Mouse (Mus musculus) hematopoietic stem cell, adult 5-6 weeks (primary cell): ENCODE data around the gene Taar7d. TPM values are rescaled to one million over a fixed set of nuclear protein-coding genes. Genes with fewer than 3 reads are reported as not detected.
A peak's percentile ranks its signal among the peaks of the same experiment; 100 is the strongest.
"Not testable (repeated sequence)": the region's sequence is repeated elsewhere in the genome, so short reads cannot be mapped to it uniquely, and the experiment has no call there.

Source experiments
- ATAC-seq, 2 experiments: fragments of 125-278 bp in 1 of 2; replicated peaks in 1 of 2; 2 replicates each; pipeline ENCODE4 v1.8.0; 2016 to 2017; ENCODE audit warnings: inconsistent platforms in 2 of 2, mild to moderate bottlenecking in 2 of 2, moderate number of reproducible peaks in 2 of 2, low read depth in 1 of 2, moderate TSS enrichment in 1 of 2; ENCODE audit not compliant: low FRiP score in 2 of 2, poor library complexity in 2 of 2, severe bottlenecking in 2 of 2, insufficient read depth in 1 of 2, low TSS enrichment in 1 of 2
- total RNA-seq: library from RNA; stranded (forward); fragments of 172-1452, 232-1000 nt; gene quantifications from 2 replicates; pipeline ENCODE4 v1.2.3, GENCODE M21; 2017

The Taar7d gene
- total RNA-seq: not detected in 2 replicates

DNA sequence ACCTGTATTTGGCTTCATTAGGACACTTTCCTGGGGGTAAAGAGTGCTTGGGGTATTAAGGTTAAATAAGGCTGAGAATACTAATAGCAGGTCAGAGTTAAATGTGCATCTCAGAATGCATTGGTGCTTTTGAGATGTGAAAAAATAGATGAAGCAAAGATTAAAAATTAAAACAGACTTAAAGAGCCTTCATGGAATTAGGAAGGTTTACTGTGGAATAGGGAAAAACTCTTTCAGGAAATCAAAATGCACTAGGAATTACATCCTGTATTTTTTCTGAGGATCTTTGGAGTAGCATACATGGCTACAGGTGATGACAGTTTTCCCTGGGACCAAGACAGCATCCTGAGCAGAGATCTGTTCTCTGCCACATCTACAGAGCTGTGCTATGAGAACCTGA lies at the start of gene Taar7d:
Gene Taar7d, plus strand, starts transcription at position 301 of the 400 bp plus-strand sequence.
- no peak for ATAC-seq

DNA sequence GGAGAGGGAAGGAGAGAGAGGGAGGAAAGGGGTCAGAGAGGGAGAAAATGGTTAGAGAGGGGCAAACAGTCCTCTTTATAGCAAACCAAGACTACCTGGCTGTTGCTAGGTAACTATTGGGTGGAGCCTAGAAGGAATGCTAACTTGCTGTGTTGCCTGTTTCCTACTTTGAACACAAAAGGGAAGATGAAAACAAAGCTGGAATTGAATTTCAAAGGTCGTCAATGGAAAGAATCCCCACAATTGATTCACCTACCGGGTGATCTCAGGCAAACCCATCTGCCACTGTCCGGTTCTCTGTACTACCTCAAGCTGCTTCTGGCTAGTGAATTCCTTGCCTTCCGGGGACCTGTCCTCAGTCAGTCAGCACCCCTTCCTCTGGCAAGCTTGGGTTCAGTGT lies 49.1 kb upstream of the Taar7d start:
- ATAC-seq: no peak

DNA sequence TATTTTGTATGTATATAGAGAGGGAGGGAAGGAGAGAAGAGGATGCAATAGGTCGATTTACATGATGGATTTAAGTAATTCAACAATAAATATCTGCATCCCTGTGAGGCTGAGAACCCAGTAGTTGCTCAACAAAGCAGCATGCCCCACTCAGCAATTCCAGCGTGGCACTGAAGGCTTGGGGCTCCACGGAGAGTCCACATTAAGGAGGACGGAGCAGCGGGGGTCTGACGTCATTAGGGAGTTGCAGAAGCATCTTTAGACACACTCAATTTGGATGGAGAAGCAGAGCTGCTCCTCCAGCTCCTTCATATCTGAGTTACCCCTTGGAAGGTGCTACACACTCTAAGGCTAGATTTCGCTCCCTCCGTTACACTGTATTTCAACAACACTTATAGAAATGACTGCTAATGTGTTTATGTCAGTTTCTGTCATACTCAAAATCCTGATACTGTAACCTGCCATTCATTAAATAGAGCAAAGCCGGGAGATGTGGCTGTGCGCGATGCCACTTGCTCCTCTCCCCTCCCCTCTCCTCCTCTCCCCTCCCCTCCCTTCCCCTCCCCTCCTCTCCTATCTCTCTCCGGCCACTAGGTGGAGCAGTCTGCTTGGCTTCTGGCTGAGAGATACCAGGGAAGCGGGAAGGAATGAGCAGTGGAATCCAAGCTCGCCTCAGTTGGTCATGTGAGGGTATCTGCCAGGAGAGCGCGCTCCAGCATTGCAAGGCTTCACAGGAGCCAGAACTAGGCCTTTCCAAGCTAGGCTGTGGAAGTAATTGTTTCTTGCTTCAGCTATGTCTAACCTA lies 47.9 kb upstream of the Taar7d start:
- peak; percentile 78 to 86 for ATAC-seq

DNA sequence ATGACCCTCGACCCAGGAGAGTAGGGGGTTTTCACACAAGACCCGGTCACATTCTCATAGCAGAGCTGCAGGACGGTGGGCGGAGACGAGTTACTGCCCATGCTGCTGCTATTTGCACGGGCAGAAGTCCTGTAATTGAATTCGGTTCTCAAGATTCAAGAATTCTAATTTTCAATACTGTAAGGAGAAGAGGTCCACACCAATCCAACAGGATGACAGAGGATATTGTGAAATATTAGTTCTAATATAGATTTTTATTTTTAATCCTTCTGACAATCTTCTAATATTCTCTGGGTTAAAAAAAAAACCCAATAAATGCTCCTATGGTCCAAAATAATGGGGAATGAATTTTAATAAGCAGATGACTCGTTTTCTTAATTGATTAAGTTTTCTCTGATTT lies 41.5 kb upstream of the Taar7d start, which contains the start of gene Taar6:
Gene Taar6, minus strand, starts transcription at position 101 of the 400 bp plus-strand sequence.
- ATAC-seq: no peak

DNA sequence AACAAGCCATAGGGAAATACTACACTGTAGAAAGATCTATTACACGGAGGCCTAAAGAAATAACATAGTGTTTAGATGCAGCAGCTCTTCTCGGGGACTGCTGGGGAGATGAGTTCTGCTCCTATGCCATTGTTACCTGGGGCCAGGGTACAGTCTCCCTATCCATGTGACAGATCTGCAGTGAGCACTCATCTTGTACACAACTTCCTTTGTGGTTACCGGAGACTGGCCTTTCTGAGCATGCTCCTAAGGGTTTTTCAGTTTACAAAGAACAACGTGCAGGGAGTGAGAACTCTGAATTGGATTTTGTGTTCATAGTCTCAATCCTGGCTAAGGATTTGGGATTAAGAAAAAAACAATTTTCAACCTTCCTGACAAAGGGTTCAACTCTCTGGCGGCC lies 40.6 kb upstream of the Taar7d start:
- peak; percentile 62 to 81; a peak in 3 of 4 replicates for ATAC-seq

DNA sequence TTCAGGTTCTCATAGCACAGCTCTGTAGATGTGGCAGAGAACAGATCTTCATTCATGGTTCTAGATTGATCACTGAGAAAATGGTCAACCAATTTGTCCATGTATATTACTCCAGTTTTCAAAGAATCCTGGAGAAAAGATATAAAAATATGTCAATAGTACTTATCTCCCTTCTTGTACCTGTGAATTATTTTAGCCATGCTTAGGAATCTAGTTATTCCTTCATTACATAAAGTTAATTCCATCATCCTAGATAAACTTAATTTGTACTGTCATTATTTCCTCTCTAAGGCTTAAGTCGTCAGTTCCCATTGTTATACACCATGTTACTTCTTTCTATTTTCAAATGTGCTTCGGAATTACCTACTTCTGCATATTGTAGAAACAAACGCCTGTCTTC lies 33.6 kb upstream of the Taar7d start, which contains the start of gene Taar7a:
Gene Taar7a, minus strand, starts transcription at position 101 of the 400 bp plus-strand sequence.
- ATAC-seq: no peak

DNA sequence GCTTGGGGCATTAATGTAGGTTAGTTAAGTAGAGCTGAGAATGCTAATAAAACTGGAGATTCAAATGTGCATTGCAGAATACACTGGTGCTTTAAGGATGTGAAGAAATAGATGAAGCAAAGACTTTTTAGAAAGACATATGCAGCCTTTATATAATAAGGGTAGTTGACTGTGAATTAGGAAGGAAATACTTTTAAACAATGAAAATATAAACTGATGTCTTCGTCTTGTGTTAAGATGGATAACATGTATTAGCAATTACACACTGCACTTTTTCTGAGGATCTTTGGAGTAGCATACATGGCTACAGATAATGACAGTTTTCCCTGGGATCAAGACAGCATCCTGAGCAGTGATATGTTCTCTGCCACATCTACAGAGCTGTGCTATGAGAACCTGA lies 27.4 kb upstream of the Taar7d start, which contains the start of gene Taar7b:
Gene Taar7b, plus strand, starts transcription at position 301 of the 400 bp plus-strand sequence.
- ATAC-seq: no peak

DNA sequence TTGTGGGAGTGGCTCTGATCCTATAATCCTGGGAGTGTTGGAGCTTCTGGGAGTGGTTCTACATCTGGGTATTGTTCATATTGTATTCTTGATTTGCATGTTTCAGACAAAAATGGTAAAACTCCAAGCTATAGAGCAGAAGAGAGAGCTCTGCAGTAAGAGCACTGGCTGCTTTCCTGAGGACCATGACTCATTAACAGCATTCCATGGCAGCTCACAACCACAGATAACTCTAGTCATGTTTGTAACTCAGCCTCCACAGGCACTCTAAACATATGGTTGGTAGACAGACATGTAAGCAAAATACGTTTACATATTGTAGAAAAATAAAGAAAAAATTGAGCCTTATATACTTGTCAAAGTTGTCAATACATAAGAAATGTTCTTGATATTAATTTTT lies 20.6 kb upstream of the Taar7d start:
- no peak for ATAC-seq

DNA sequence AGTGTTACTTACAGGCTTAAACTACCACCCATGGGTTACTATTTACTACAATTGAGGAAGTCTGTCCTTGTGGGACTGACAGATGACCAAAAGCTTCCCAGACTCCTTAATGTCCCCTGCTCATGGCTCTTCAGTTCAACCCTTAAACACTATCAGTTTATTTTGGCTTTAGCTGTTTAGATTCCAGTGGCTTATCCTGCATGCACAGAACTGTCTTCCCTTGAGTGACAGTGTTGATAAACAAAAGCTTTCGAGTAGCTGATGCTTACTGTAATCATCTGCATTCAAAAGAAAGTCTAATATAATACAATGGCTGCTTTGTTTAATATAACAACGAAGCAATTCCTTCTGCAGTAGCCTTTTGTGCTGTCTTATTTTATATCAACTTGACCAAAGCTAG lies 20.0 kb upstream of the Taar7d start:
- ATAC-seq: no peak

DNA sequence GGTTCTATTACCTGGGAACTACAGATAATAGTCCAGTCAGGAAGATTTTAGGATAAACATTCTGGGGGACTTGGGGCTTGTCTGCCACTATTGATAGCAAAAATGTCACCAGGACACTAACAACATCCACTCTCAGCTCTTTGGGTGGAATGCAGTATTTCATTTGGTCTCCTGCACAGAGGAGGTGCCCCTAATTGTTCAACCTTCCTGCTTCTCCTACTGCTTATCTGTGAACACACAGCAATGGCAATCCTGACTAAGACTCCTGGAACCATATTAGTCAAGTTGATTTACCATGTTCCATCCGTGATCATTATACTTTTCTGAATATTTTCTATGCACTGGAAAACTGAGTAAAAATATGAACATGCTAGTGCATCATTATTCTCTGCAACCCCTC lies 18.9 kb upstream of the Taar7d start:
- no peak for ATAC-seq

DNA sequence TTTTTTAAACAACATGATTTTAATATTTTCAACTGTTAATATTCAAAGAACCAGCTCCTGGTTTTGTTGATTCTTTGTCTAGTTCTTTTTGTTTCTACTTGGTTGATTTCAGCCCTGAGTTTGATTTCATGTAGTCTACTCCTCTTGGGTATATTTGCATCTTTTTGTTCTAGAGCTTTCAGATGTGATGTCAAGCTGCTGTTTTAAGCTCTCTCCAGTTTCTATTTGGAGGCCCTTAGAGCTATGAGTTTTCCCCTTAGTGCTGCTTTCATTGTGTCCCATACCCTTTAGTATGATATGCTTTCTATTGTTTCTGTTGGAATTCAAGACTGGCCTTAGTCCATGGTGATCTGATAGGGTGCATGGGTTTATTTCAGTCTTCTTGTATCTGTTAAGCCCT lies 4.3 kb downstream of the Taar7d start:
- no peak for ATAC-seq

DNA sequence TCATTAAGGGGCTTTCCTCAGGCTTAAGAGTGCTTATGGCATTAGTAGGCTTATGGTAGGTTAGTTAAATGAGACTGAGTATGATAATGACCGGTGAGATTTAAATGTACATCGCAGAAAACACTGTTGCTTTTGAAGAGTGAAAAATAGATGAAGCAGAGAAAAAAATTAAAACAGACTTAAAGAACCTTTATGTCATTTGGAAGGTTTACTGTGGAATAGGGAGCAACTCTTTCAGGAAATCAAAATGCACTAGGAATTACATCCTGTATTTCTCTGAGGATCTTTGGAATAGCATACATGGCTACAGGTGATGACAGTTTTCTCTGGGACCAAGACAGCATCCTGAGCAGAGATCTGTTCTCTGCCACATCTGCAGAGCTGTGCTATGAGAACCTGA lies 10.3 kb downstream of the Taar7d start, which contains the start of gene Taar7e:
Gene Taar7e, plus strand, starts transcription at position 301 of the 400 bp plus-strand sequence.
- ATAC-seq: no peak

DNA sequence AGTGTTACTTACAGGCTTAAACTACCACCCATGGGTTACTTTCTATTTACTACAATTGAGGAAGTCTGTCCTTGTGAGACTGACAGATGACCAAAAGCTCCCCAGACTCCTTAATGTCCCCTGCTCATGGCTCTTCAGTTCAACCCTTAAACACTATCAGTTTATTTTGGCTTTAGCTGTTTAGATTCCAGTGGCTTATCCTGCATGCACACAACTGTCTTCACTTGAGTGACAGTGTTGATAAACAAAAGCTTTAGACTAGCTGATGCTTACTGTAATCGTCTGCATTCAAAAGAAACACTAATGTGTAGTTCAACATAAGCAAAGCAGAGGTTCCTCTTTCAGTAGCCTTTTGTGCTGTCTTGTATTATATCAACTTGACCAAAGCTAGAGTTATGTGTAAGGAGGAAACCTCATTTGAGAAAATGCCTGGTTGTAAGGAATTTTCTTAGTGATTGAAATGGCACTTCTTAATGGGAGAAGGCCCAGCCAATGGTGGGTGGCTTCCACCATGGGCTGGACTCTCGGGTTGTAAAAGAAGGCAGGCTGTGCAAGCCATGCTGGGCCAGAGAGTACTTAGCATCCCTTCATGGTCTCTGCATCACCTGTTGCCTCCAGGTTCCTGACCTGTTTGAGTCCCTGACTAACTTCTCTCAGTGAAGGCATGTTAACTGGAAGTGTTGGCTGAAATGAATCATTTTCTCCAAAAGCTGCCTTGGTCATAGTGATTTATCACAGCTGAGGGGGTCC lies 13.3 kb downstream of the Taar7d start:
- ATAC-seq: peak in 1 of 2 experiments; percentile 39; a peak in 1 of 4 replicates

DNA sequence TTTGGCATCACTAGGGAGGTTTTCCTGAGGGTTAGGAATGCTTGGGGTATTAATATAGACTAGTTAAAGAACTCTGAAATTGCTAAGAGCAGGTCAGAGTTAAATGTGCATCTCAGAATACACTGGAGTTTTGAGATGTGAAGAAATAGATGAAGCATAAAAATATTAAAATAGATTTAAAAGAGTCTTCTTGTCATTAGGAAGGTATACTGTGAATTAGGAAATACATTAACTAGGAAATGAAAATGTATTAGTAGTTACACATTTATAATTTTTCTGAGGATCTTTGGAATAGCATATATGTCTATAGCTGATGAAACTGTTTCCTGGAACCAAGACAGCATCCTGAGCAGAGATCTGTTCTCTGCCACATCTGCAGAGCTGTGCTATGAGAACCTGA lies 22.2 kb downstream of the Taar7d start, which contains the start of gene Taar7f:
Gene Taar7f, plus strand, starts transcription at position 301 of the 400 bp plus-strand sequence.
- no peak for ATAC-seq

DNA sequence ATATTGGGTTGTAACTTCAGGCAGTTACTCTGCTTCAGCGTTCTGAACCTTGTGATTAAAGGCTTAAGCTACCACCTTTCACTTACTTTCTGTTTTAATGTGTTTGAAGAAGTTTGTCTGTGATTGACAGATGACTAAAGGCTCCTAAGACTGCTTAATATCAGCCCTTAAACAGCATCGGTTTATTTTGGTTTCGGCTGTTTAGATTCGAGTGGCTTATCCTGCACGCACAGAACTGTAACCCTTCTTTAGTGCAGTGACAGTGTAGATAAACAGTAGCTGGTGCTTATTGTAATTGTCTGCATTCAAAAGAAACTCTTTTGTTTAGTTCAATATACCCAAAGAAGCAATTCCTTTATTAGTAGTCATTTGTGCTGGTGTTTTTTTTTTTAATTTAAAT lies 25.0 kb downstream of the Taar7d start:
- ATAC-seq: no peak; a peak in 1 of 4 replicates

DNA sequence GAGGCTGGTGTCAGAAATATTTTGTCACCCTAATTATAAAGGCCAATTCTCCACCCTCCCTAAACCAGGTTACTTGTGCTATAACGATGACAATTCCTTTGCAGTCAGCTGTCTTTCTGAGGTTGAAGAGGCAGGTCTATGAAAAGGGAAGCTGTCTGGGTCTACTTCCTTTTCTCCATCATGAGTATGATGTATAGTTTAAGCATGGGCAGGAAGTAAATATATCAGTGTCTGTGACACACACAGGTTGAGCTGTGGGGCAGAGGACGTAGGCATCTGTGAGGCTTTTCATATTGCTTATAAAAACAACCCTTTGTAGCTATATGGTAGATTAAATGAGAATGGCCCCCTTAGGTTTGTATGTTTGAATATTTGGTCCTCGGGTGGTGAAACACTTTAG lies 32.0 kb downstream of the Taar7d start:
- peak; percentile 56 to 86 for ATAC-seq

DNA sequence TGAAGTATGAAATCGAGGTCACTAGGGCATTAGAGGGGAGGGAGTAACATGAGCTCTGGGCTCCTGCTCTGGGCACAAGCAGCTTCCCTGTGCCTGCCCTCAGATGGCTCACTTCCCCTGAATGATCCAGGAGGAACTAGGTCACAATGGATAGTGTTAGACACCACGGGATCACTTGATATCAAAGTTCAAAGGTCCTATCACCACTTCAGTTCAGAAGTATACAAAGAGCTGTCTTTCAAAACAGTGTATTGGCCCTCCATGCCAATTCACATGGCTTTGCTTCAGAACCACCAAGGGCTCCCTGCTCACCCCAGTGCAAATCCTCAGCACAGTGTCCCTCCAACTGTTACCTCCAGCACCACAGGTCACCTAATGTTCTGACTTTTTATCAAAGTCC lies 47.7 kb downstream of the Taar7d start:
- ATAC-seq: not testable (repeated sequence)

DNA sequence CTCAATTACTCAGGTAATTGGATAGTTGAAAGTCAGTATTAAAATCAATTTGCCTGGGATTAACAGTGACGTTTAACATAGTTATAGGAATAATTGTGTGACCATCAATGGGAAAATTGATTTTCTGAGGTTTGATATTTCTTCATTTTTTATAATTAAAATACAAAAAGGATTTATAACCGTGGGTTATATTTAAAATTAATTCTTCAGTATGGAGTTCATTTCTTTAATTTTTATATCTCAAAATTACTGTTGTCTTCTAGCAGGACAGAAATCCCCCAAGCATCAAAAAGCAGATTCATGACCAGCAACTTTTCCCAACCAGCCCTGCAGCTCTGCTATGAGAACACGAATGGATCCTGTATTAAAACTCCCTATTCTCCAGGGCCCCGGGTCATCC lies 49.2 kb downstream of the Taar7d start, which contains the start of gene Taar8a:
Gene Taar8a, plus strand, starts transcription at position 301 of the 400 bp plus-strand sequence.
- ATAC-seq: not testable (repeated sequence)
